Mouse (Mus musculus): ENCODE measurements at regions not wholly inside any gene's neighbourhood (a gene's known extent, or its start where the extent isn't known, plus 50 kb on each side); places are given as distances from the start of the nearest gene placed in this dataset.
A peak's percentile ranks its signal among the peaks of the same experiment; 100 is the strongest.

DNA sequence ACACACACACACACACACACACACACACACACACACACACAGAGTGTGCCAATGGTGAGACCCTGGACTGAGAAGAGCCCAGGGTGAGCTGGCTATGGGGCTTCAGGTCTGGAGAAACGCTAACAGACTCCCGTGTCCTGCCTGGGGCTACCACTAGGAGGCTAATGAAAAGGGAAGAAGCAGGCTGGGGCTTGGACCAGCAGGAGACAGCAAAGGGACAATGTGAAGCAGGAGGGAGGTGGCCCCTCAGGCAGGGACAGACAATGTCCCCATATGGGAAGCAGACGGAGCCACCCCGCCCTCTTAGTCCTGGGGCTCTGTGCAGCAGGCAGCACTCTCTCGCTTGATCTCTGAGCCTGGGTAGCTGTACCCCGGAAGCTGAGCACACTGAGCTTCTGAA is 93.1 kb downstream of the Hif1an start:
- 1% methylated on average over 6 of the region's 6 CpGs for WGBS
- Histone ChIP-seq H3K36me3 (no peaks in the 10 kb centered on the region), H3K4me1 (replicated peaks) (peaks cover 34% of the 10 kb centered on the region), H3K27ac (no peak overlapping the region), H3K9me3 (no peaks in the 10 kb centered on the region), H3K27me3 (ENCODE audit: insufficient read depth, poor library complexity, severe bottlenecking) (peaks cover 93% of the 10 kb centered on the region), H3K4me3 (0 out of 2 replicates have a peak overlapping the region, but pooled peaks have one; percentile 9)
- peak; percentile 77 for DNase-seq (ENCODE audit: low spot score)

DNA sequence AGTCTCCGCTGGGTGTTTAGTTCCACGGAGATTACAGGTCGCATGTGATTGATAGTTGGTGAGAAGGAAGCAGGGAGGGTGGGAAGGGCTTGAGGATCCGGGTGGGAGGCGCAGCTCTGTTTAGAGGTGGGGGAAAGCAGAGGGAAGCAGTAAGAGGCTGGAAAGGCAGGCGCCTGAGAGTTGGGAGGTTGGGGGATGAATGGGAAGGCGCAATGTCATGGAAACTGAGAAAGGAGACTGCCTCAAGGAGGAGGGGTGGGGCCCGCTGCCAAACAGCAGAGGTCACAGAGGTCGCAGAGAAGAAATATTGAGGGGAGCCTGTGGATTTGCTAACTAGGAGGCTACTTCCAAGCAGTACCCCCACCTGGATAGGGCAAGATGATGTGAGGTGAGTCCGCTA is 96.5 kb upstream of the Pax2 start:
- H3K36me3 ChIP-seq: no peaks in the 10 kb centered on the region
- WGBS: 22% methylated on average over 10 of the region's 10 CpGs
- no peak for DNase-seq (ENCODE audit: low spot score)
- H3K9me3 ChIP-seq: no peaks in the 10 kb centered on the region
- H3K27me3 ChIP-seq (ENCODE audit: insufficient read depth, poor library complexity, severe bottlenecking): peaks cover 95% of the 10 kb centered on the region
- H3K4me3 ChIP-seq: no peak overlapping the region
- H3K27ac ChIP-seq: no peak overlapping the region
- peaks cover 26% of the 10 kb centered on the region for H3K4me1 ChIP-seq (replicated peaks)

DNA sequence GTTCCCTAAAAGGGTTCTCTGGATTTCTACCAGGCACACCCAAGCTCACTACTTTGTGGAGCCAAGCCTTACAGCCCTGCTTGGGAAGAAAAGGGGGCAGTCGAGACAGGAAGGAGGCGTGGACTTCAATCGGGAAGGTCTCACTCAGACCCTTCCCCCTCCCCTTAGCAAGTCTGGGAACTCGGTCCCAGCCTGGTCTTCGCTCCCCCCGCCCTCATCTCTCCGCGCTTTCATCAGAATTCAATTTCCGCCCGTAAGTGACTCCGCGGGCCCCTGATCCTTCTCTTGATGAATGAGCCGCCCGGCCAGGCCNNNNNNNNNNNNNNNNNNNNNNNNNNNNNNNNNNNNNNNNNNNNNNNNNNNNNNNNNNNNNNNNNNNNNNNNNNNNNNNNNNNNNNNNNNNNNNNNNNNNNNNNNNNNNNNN is 86.3 kb upstream of the Pax2 start:
- H3K27me3 ChIP-seq (ENCODE audit: insufficient read depth, poor library complexity, severe bottlenecking): peaks cover 90% of the 10 kb centered on the region
- DNase-seq (ENCODE audit: low spot score): peak; percentile 75
- H3K36me3 ChIP-seq: no peaks in the 10 kb centered on the region
- peak overlapping the region; percentile 50 for H3K4me3 ChIP-seq
- no peaks in the 10 kb centered on the region for H3K9me3 ChIP-seq
- H3K27ac ChIP-seq: peak overlapping the region; percentile 75
- peaks cover 42% of the 10 kb centered on the region for H3K4me1 ChIP-seq (replicated peaks)
- 0% methylated on average over 14 of the region's 14 CpGs for WGBS

DNA sequence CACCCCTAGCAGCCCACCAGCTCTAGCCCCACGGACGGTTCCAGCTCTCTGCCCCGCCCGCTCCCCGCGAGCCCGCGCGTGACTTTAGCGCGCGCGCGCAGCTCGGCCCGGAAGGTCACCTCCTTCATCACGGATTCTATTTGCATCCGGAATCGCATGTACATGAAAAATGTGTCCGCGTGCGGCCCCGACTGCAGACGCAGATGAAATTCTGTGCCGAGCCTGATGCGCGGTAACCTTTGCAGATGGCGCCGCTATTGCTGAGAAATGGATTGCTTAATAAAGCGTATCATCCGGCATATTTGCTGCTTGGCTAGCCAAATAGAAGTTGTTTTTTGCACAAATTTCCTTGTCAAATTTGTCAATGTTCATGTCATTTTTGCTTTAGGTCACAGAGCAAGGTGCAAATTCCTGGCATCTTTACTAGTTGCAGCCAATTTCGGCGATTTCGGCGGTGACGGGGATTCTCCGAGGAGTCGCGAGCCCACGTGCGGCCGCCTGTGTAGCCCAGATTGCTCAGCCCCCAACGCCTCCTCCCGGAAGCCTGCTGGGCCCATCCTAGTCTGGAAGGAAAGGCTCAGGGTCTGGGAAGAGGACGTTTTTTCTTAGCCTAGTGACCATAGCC is 81.1 kb upstream of the Pax2 start:
- Histone ChIP-seq H3K27ac (no peak overlapping the region), H3K36me3 (no peaks in the 10 kb centered on the region), H3K4me3 (peak overlapping the region; percentile 23), H3K27me3 (ENCODE audit: insufficient read depth, poor library complexity, severe bottlenecking) (peaks cover 100% of the 10 kb centered on the region), H3K9me3 (no peaks in the 10 kb centered on the region), H3K4me1 (replicated peaks) (peaks cover 46% of the 10 kb centered on the region)
- DNase-seq (ENCODE audit: low spot score): no peak
- 7% methylated on average over 45 of the region's 45 CpGs for WGBS

DNA sequence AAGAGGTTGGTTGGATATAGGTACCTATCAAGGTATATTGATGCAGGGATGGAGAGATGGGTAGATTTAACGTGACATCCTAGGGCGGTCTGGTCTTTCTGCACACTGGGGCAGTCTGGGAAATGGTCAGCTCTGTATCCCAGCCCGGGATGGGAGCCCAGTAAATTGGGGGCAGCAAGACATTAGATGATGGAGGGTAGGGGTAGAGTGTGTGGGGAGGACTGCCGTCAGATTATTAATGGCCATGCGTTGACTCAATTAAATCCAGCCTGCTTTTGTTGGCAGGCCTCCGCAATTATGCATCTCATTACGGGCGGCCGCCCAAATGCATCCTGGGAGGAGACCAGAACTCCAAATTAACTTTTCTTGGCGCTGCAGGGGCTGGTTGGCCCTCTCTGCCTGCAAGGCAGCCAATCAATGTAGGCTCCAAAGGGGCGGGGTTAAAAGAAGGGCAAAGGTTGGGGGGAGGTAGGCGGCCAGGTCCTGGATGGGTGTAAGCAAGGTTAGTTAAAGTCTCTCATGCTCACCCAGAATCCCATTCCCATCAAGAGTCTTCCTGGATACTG is 79.2 kb upstream of the Pax2 start:
- WGBS: 6% methylated on average over 12 of the region's 12 CpGs
- no peak for DNase-seq (ENCODE audit: low spot score)
- no peak overlapping the region for H3K4me3 ChIP-seq

DNA sequence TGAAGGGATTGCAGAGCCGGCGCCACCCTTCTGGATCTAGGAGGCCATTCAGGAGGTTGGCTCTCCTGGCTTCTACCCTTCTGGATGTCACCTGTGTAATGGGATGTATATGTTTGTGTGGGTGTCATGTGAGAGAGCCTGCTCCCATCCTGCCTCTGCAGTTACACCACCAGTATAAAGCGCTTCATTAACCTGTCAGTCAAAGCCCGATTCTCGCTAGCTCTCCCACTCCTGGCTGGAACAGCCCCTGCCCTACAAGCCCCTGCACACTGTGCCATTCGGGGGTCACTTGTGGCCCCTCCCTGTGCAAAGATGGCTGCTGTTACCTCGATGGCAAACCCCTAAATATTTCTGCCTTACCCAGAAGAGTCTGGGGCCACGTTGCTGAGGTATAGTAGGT is 78.5 kb upstream of the Pax2 start:
- Histone ChIP-seq H3K4me1 (replicated peaks) (peaks cover 24% of the 10 kb centered on the region), H3K27me3 (ENCODE audit: insufficient read depth, poor library complexity, severe bottlenecking) (peaks cover 100% of the 10 kb centered on the region), H3K4me3 (no peak overlapping the region), H3K9me3 (no peaks in the 10 kb centered on the region), H3K27ac (no peak overlapping the region), H3K36me3 (no peaks in the 10 kb centered on the region)
- no peak for DNase-seq (ENCODE audit: low spot score)
- WGBS: 64% methylated on average over 8 of the region's 8 CpGs

More for the DNA sequence above, 79.2 kb upstream of the Pax2 start:
- H3K27me3 ChIP-seq (ENCODE audit: insufficient read depth, poor library complexity, severe bottlenecking): peaks cover 100% of the 10 kb centered on the region
- H3K4me1 ChIP-seq (replicated peaks): peaks cover 29% of the 10 kb centered on the region
- no peak overlapping the region for H3K27ac ChIP-seq
- H3K36me3 ChIP-seq: no peaks in the 10 kb centered on the region
- no peaks in the 10 kb centered on the region for H3K9me3 ChIP-seq

DNA sequence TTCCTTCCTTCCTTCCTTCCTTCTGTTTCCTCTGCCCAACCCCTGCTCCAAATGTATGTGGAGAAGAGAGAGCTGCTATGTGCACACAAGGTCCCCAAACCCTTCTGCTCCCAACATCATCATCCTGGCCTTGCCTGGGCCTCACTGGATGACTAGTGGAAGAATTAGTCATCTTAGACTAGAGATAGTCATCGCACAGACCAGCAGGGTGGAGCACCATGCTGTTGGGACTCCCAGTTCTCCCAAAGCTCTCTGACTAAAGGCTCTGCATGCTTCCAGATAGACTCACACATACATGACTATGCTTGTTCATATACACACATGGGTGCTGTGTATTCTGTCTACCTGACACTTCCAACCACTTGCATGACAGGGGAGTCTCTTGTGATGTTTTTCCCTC is 77.2 kb upstream of the Pax2 start:
- 80% methylated on average over 1 of the region's 1 CpGs for WGBS
- H3K36me3 ChIP-seq: no peaks in the 10 kb centered on the region

DNA sequence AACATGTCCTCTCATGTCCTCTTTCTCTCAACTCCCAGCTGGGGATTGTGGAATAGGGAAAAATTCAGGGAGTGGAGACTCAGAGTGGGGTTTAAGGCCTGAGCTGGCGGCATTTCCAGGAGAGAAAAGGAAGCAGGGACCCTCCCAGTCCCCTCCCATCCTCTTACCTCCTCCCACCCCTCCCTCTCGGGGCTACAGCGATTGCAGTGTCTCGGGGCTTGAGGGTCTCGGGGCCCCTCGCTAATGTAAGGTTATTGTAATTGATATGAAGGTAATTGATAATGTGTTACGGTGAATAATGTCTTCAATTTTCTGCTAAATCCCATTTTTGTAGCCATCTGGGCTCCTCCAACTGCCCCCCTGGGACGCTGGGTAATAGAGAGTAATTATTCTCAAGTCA is 74.2 kb upstream of the Pax2 start:
- WGBS: 18% methylated on average over 8 of the region's 8 CpGs
- Histone ChIP-seq H3K27ac (0 out of 2 replicates have a peak overlapping the region, but pooled peaks have one; percentile 2), H3K4me1 (replicated peaks) (peaks cover 23% of the 10 kb centered on the region), H3K27me3 (ENCODE audit: insufficient read depth, poor library complexity, severe bottlenecking) (peaks cover 100% of the 10 kb centered on the region), H3K36me3 (no peaks in the 10 kb centered on the region), H3K4me3 (no peak overlapping the region), H3K9me3 (no peaks in the 10 kb centered on the region)
- DNase-seq (ENCODE audit: low spot score): no peak

More for the DNA sequence above, 77.2 kb upstream of the Pax2 start:
- no peak for DNase-seq (ENCODE audit: low spot score)
- Histone ChIP-seq H3K27me3 (ENCODE audit: insufficient read depth, poor library complexity, severe bottlenecking) (peaks cover 100% of the 10 kb centered on the region), H3K9me3 (no peaks in the 10 kb centered on the region), H3K4me3 (no peak overlapping the region), H3K27ac (no peak overlapping the region), H3K4me1 (replicated peaks) (peaks cover 29% of the 10 kb centered on the region)

DNA sequence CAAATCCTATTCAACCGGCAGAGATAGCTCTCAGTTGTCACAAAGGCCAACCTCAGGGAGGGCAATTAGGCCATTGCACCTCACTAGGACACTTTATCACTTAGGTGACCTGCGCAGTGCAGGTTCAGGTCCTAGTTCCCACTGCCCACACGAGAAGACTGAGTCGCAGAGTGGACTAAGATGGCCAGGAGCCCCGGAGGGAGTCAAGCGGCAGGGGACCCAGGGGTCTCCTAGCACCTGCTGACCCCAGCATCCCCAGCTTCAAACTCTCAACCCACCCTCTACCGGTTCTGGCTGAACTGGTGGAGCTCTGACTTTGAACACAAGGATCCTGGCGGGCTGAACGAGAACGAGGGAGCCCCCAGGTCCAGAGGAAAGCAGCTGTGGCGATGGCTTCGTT is 72.7 kb upstream of the Pax2 start:
- no peaks in the 10 kb centered on the region for H3K36me3 ChIP-seq
- peaks cover 19% of the 10 kb centered on the region for H3K4me1 ChIP-seq (replicated peaks)
- peaks cover 99% of the 10 kb centered on the region for H3K27me3 ChIP-seq (ENCODE audit: insufficient read depth, poor library complexity, severe bottlenecking)
- DNase-seq (ENCODE audit: low spot score): no peak
- WGBS: 3% methylated on average over 12 of the region's 12 CpGs
- H3K4me3 ChIP-seq: no peak overlapping the region
- no peaks in the 10 kb centered on the region for H3K9me3 ChIP-seq
- no peak overlapping the region for H3K27ac ChIP-seq

DNA sequence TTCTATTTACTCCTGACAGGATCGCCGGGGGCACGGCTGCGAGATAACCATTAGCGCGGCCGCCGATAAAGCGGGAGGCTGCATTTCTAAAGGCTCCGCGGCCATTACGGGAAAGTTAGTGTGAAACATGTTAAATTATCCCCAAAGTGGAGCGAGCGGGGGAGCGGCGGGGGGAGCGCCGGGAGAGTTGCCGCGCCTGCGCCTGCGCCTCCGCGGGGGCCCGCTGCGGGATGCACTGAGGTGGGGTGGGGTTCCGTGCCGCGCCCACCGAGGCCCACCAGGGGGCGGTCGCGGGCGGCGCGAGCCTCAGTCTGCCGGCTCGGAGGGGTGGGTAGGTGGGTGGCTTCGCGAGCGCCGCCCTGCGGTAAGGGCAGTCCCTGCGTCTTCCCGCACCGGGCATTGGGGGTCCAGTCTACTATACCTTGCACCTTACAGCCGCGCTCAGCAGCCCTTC is 71.8 kb upstream of the Pax2 start:
- no peaks in the 10 kb centered on the region for H3K36me3 ChIP-seq
- H3K27ac ChIP-seq: 0 out of 2 replicates have a peak overlapping the region, but pooled peaks have one; percentile 23
- no peaks in the 10 kb centered on the region for H3K9me3 ChIP-seq
- peaks cover 99% of the 10 kb centered on the region for H3K27me3 ChIP-seq (ENCODE audit: insufficient read depth, poor library complexity, severe bottlenecking)
- H3K4me1 ChIP-seq (replicated peaks): peaks cover 19% of the 10 kb centered on the region
- peak; percentile 55 for DNase-seq (ENCODE audit: low spot score)
- WGBS: 2% methylated on average over 48 of the region's 48 CpGs
- H3K4me3 ChIP-seq: peak overlapping the region; percentile 45

DNA sequence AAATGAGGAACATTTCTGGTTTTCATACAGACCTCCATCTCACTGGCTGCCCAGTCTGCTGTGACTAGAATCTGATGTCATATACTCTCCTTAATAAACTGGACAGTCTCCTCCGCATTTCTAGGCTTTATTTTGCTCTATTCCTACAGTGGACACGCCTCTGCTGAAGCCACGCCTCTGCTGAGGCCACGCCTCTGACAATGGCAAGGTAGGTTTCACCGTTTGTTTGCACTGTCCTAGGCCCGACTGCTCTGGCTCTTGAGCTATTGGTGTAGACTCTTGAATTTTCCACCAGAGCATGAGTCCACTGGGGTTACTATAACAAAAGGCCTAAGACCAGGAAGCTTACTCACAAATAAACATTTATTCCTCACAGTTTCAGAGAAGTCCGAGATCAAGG is 69.8 kb upstream of the Pax2 start:
- no peaks in the 10 kb centered on the region for H3K9me3 ChIP-seq
- no peaks in the 10 kb centered on the region for H3K36me3 ChIP-seq
- H3K27me3 ChIP-seq (ENCODE audit: insufficient read depth, poor library complexity, severe bottlenecking): peaks cover 99% of the 10 kb centered on the region
- no peak overlapping the region for H3K27ac ChIP-seq
- H3K4me3 ChIP-seq: no peak overlapping the region
- DNase-seq (ENCODE audit: low spot score): no peak
- WGBS: 40% methylated on average over 7 of the region's 7 CpGs
- H3K4me1 ChIP-seq (replicated peaks): peaks cover 19% of the 10 kb centered on the region

DNA sequence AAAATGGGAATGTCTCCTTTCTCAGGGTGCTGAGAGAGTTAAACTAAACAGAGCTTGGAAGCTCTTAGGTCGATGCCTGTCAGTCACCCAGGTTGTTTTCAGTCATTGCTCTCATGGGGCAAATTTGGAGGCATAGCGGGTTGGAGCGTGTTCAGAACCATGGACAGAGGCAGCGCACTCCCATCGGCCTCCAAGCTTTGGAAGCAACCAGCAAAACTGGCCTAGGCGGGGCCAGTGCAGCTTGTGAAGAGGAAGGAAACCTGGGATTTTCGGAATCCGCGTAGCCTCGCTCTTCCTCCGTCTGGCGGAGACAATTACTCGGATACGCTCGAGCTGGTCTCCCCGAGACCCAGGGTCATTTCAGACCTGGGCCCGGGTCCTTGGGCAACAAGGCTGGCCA is 63.4 kb upstream of the Pax2 start:
- WGBS: under 1% methylated on average over 17 of the region's 17 CpGs
- Histone ChIP-seq H3K27ac (peak overlapping the region; percentile 46), H3K4me1 (replicated peaks) (peaks cover 36% of the 10 kb centered on the region), H3K9me3 (no peaks in the 10 kb centered on the region), H3K36me3 (no peaks in the 10 kb centered on the region), H3K4me3 (peak overlapping the region; percentile 42), H3K27me3 (ENCODE audit: insufficient read depth, poor library complexity, severe bottlenecking) (peaks cover 99% of the 10 kb centered on the region)
- DNase-seq (ENCODE audit: low spot score): peak; percentile 74

DNA sequence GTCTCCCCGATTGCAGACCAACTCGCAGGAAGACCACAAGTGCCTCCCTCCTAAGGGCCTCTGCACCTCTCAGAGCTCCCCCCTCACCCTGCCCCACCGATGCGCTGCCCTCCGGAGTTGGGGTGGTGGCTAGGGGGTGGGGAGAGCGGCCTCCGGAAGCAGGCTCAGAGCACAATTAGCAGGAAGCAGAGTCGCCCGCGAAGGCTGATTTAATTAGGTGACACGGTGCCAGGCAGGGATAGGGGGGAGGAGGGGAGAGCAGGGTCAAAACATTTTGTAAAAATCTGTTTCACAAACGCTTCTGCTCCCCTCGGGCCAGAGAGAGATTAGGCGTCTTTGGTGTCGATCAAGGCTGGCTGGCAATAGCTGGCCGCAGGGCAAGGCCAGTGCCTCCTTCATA is 63.0 kb upstream of the Pax2 start:
- H3K27ac ChIP-seq: peak overlapping the region; percentile 46
- DNase-seq (ENCODE audit: low spot score): no peak
- peak overlapping the region; percentile 42 for H3K4me3 ChIP-seq
- H3K9me3 ChIP-seq: no peaks in the 10 kb centered on the region
- H3K36me3 ChIP-seq: no peaks in the 10 kb centered on the region
- WGBS: 1% methylated on average over 16 of the region's 16 CpGs
- peaks cover 99% of the 10 kb centered on the region for H3K27me3 ChIP-seq (ENCODE audit: insufficient read depth, poor library complexity, severe bottlenecking)
- peaks cover 36% of the 10 kb centered on the region for H3K4me1 ChIP-seq (replicated peaks)

Measured in hindbrain, embryonic 10.5 days (tissue).